23 mouse cellular contexts compared by ENCODE assay signal in genomic region chr1:72698651-72699050, GRCm38 (mm10). TPM values are rescaled to one million over a fixed set of nuclear protein-coding genes. Genes with fewer than 3 reads are reported as not detected.
A peak's percentile ranks its signal among the peaks of the same experiment; 100 is the strongest.
DNase-seq lines count a peak whose midpoint lies in the region; ATAC-seq and TF ChIP-seq lines count a peak whose summit lies in the region.
"Had no signal": no experiment of that assay in that cellular context is flagged by ENCODE, and none has a peak within 500 bp of the region (broad histone marks: within the 10 kb centered on the region; RNA-seq: fewer than 3 reads in every experiment).

No protein-coding gene starts in this region.

- no peaks in the 10 kb centered on the region for H3K9me3 ChIP-seq in midbrain, postnatal 0 days (ENCODE audit: low read length)
- H3K9me3 ChIP-seq in midbrain, embryonic 10.5 days (replicated peaks) = no peaks in the 10 kb centered on the region
- H3K9me3 ChIP-seq: forebrain, embryonic 15.5 days; heart, embryonic 12.5 days; limb, embryonic 13.5 days had no signal

- no peak overlapping the region for H3K27ac ChIP-seq in midbrain, postnatal 0 days (ENCODE audit: low read depth, low read length)
- no peak overlapping the region for H3K27ac ChIP-seq in midbrain, embryonic 10.5 days (replicated peaks)
- H3K27ac ChIP-seq: forebrain, embryonic 15.5 days; gastrocnemius, adult 2 months; limb, embryonic 13.5 days had no signal

- no peaks in the 10 kb centered on the region for H3K36me3 ChIP-seq in midbrain, postnatal 0 days (ENCODE audit: insufficient read depth, low read length)
- H3K36me3 ChIP-seq in midbrain, embryonic 10.5 days = no peaks in the 10 kb centered on the region
- H3K36me3 ChIP-seq: forebrain, embryonic 15.5 days; heart, embryonic 12.5 days; limb, embryonic 13.5 days had no signal

- no peak for ATAC-seq in midbrain, postnatal 0 days (ENCODE audit: low FRiP score)
- ATAC-seq in megakaryocyte-erythroid progenitor cell, adult 5-6 weeks (replicated peaks; ENCODE audit: low FRiP score, low TSS enrichment, poor library complexity, severe bottlenecking) = no peak
- ATAC-seq: CD4-positive, CD25-positive, alpha-beta regulatory T cell, adult 4 months; forebrain, embryonic 15.5 days; inflammation-experienced regulatory T-cells, adult 6 months had no signal

- WGBS in midbrain, postnatal 0 days = 54% methylated on average over 4 of the region's 4 CpGs
- 95% methylated on average over 4 of the region's 4 CpGs for whole genome bisulfite sequencing in midbrain, embryonic 10.5 days

- no peak for TF ChIP-seq CTCF in midbrain, postnatal 0 days (IDR thresholded peaks at IDR 0.05)

- H3K4me1 ChIP-seq in midbrain, postnatal 0 days (ENCODE audit: insufficient read depth, low read length) = no peaks in the 10 kb centered on the region
- H3K4me1 ChIP-seq in midbrain, embryonic 10.5 days = no peaks in the 10 kb centered on the region
- H3K4me1 ChIP-seq: forebrain, embryonic 15.5 days; heart, embryonic 12.5 days; limb, embryonic 13.5 days had no signal

- intact Hi-C loops in gastrocnemius, postnatal 14 days (cut with DNase I; ENCODE audit: low total_unique reads) = no loop called here
- intact Hi-C loops in gastrocnemius, postnatal 36 days (cut with DNase I) = no loop called here

- DNase-seq in gastrocnemius, postnatal 14 days = peak; percentile 34
- DNase-seq in gastrocnemius, postnatal 36 days = no peak
- DNase-seq in kidney, postnatal 14 days = peak; percentile 44
- no peak for DNase-seq in kidney, adult 9 months
- peak; percentile 31 for DNase-seq in midbrain, postnatal 0 days (ENCODE audit: low spot score)
- DNase-seq in midbrain, embryonic 10.5 days (ENCODE audit: low spot score) = no peak
- DNase-seq in adrenal gland, postnatal 36 days = peak; percentile 55 to 78
- DNase-seq: cerebellum, adult 9-11 months; gastrocnemius, adult 2 months; thymus, postnatal 4 days had no signal

- no peaks in the 10 kb centered on the region for H3K27me3 ChIP-seq in midbrain, postnatal 0 days (ENCODE audit: insufficient read depth, low read length)
- no peaks in the 10 kb centered on the region for H3K27me3 ChIP-seq in midbrain, embryonic 10.5 days (ENCODE audit: low read depth, poor library complexity, severe bottlenecking)
- H3K27me3 ChIP-seq: forebrain, embryonic 15.5 days; heart, embryonic 12.5 days; limb, embryonic 13.5 days had no signal

- no peak overlapping the region for H3K4me3 ChIP-seq in midbrain, postnatal 0 days (ENCODE audit: low read depth, low read length)
- H3K4me3 ChIP-seq in midbrain, embryonic 10.5 days = no peak overlapping the region
- H3K4me3 ChIP-seq: erythroblast, embryonic 14.5 days; forebrain, embryonic 15.5 days; gastrocnemius, adult 2 months; heart, embryonic 12.5 days; limb, embryonic 13.5 days; myocyte had no signal

- H3K9ac ChIP-seq in midbrain, postnatal 0 days (replicated peaks; ENCODE audit: low read length, poor library complexity, severe bottlenecking) = no peak overlapping the region
- H3K9ac ChIP-seq: forebrain, embryonic 15.5 days; heart, embryonic 12.5 days; limb, embryonic 13.5 days had no signal

- H3K4me2 ChIP-seq in midbrain, postnatal 0 days (ENCODE audit: low read depth, low read length, poor library complexity, severe bottlenecking) = no peak overlapping the region
- H3K4me2 ChIP-seq: forebrain, embryonic 15.5 days; heart, embryonic 12.5 days; limb, embryonic 13.5 days had no signal

RNA-seq across cellular contexts. Expression of gene Ankar, which starts 1.7 kb away (rescaled TPM):
- not detected for total RNA-seq in gastrocnemius, postnatal 14 days (2021)
- total RNA-seq in gastrocnemius, postnatal 36 days (2021) = not detected
- total RNA-seq in midbrain, postnatal 0 days (2014; rRNA removed) = not detected in 2 replicates
- polyA plus RNA-seq in midbrain, postnatal 0 days (2015; fragmentation: Nextera tagmentation; extraction: Ambion mirVana) = not detected in 2 replicates
- not detected in 2 replicates for polyA plus RNA-seq in midbrain, embryonic 10.5 days (2016; fragmentation: Nextera tagmentation; extraction: Ambion mirVana)
- not detected for total RNA-seq in adrenal gland, postnatal 36 days (2021)
- total RNA-seq in megakaryocyte-erythroid progenitor cell, adult 5-6 weeks (2014; fragmentation: Nextera tagmentation) = not detected in 2 replicates
- total RNA-seq in megakaryocyte-erythroid progenitor cell, adult 5-6 weeks (2017) = not detected in 2 replicates
- total RNA-seq: gastrocnemius, adult 2 months; hematopoietic stem cell, adult 5-6 weeks; layer of hippocampus, adult 8-10 months; left cerebral cortex, adult 8-10 months; MEL had no signal
- polyA plus RNA-seq: CD4-positive, CD25-positive, alpha-beta regulatory T cell, adult 4 months; erythroblast, embryonic 14.5 days; forebrain, embryonic 15.5 days; heart, embryonic 12.5 days; limb, embryonic 13.5 days; liver, embryonic 16.5 days; myocyte had no signal

RNA-seq across cellular contexts. Expression of gene Rpl37a, which starts 12.4 kb away (rescaled TPM):
- 100 to 1,000 TPM; 731 to 785 TPM for total RNA-seq in gastrocnemius, postnatal 14 days (2021)
- total RNA-seq in gastrocnemius, postnatal 36 days (2021) = 100 to 1,000 TPM; 447 to 533 TPM
- 487 and 626 TPM in 2 replicates for total RNA-seq in midbrain, postnatal 0 days (2014; rRNA removed)
- 1,038 and 1,114 TPM in 2 replicates for polyA plus RNA-seq in midbrain, postnatal 0 days (2015; fragmentation: Nextera tagmentation; extraction: Ambion mirVana)
- 1,262 and 1,429 TPM in 2 replicates for polyA plus RNA-seq in midbrain, embryonic 10.5 days (2016; fragmentation: Nextera tagmentation; extraction: Ambion mirVana)
- total RNA-seq in adrenal gland, postnatal 36 days (2021) = 1,000 to 10,000 TPM in 1 of 2 experiments, 100 to 1,000 TPM in 1; 972 to 1,009 TPM
- 2,939 and 3,315 TPM in 2 replicates for total RNA-seq in megakaryocyte-erythroid progenitor cell, adult 5-6 weeks (2014; fragmentation: Nextera tagmentation)
- total RNA-seq in megakaryocyte-erythroid progenitor cell, adult 5-6 weeks (2017) = 499 and 554 TPM in 2 replicates

Comparison
In these comparisons a context has a peak if more than half of its experiments do, and no peak if none do; other contexts are left out.
1. DNase-seq: peak in gastrocnemius, postnatal 14 days (single experiment), kidney, postnatal 14 days (single experiment), midbrain, postnatal 0 days (single experiment) and adrenal gland, postnatal 36 days (2 of 2); none in gastrocnemius, postnatal 36 days (0 of 2), kidney, adult 9 months (single experiment) and midbrain, embryonic 10.5 days (single experiment).